Mouse (Mus musculus): ENCODE data around the gene Vegfb.

The Vegfb gene

DNA sequence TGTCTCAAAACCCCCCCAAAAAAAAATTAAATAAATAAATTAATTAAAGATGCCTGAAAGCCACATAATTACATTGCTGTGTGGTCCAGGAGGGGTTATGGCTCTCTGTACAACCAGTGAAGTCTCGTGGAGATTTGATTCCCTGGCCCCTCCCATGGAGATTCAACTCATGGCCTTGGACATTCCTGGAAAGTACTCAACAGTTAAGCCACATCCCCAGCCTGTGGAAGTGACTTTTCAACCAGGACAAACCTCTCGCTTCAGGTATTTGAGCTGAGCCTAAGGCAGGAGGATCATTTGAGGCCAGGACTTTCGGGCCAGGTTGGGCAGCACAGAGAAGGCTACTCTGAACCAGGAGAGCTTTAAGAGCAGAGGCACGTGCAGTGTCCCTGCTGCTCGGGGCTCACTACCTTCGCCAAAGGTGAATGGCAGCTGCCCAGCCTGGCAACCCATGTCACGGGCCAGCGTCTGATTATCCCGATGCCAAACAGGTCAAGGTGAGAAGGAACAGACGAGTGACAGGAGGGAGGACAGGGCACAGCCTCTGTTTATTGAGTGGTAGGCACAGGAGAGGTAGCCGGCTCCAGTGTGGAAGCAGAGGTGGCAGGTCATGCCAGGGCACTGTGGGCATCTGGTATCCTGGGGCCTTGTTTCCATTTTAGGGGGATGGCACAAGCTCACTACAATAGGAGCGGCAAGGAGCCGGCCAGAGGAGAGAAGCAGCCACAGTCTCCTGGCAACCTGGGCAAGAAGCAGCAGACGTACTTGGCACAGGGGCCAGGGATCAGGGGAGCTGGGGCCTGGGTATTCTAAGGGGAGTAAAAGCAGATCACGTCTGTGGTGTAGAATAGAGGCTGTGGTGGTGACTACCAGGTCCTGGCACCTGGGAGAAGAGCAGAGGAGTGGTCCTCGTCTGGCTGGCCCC lies 49.6 kb downstream of the Vegfb start:
- Histone ChIP-seq H3K36me3 (ENCODE audit: insufficient read depth, low read length) (no peaks in the 10 kb centered on the region), H3K27me3 (ENCODE audit: insufficient read depth, low read length) (peaks cover 36% of the 10 kb centered on the region), H3K9me3 (ENCODE audit: low read length) (no peaks in the 10 kb centered on the region), H3K4me1 (replicated peaks; ENCODE audit: low read depth, low read length) (peaks cover 40% of the 10 kb centered on the region), H3K4me3 (replicated peaks; ENCODE audit: low read length) (no peak overlapping the region)
- TF ChIP-seq POU5F1 (IDR thresholded peaks at IDR 0.05; ENCODE audit: borderline replicate concordance, low read length): no peak

DNA sequence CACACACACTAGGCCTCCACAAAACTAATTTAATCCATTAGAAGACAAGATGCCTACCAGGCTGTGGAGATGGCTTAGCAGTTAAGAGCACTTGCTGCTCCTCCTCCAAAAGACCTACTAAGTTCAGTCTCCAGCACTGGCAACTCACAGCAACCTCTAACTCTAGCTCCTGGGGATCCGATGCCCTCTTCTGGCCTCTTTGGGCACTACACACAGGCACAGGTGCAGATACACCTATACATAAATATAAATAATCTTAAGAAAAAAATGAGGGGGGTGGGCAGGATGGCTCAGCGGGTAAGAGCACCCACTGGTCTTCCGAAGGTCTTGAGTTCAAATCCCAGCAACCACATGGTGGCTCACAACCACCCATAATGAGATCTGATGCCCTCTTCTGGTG lies 51.2 kb downstream of the Vegfb start:
- H3K36me3 ChIP-seq (ENCODE audit: insufficient read depth, low read length): no peaks in the 10 kb centered on the region
- no peaks in the 10 kb centered on the region for H3K9me3 ChIP-seq (ENCODE audit: low read length)
- H3K27me3 ChIP-seq (ENCODE audit: insufficient read depth, low read length): peaks cover 43% of the 10 kb centered on the region
- TF ChIP-seq CTCF (conservative IDR thresholded peaks at IDR 0.05; ENCODE audit: low read length) (peak; percentile 92), POU5F1 (IDR thresholded peaks at IDR 0.05; ENCODE audit: borderline replicate concordance, low read length) (no peak), NANOG (IDR thresholded peaks at IDR 0.05; ENCODE audit: borderline replicate concordance, low read length) (no peak)
- H3K4me1 ChIP-seq (replicated peaks; ENCODE audit: low read depth, low read length): peaks cover 51% of the 10 kb centered on the region
- no peak overlapping the region for H3K4me3 ChIP-seq (replicated peaks; ENCODE audit: low read length)

DNA sequence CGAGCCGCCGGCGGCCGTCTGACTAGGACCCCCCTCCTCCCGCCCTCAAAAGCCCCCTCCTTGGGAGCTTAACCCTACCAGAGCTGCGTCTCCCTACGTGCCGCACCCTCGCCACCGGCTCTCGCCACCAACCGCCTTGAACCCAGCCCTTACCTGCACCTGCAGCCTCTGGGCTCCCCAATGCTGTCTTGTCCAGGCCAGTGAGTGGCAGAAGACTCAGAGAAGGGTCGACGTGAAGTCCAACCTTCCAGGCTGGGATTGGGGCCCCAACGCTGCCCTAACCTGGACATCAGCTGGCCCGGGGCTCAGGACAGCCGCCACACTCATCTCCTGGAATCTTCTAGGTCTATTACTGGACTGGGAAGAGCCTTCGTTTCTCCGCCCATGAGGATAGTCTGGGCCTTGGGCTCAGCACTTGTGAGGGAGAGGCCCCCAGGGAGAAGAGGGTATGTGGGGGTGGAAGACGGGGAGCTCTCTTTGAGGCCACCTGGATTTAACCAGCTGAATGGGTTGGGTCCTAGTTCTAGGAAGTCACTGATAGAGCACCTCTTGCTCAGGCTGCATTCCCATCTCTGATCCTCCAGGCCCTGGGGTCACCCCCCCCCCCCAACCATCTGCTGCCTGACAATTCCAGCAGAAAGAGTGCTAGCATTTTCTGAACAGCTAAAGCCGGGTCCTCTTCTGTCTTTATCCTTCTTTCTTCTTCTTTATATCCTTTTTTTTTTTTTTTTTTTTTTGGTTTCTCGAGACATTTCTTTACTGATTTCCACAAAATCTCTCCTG lies 53.1 kb downstream of the Vegfb start, which contains the start of gene Kcnk4:
Kcnk4 (minus strand) TSS at position 321 of the 783 bp plus-strand sequence.
- H3K4me3 ChIP-seq (replicated peaks; ENCODE audit: low read length): peak within 1 kb of the TSS; percentile 77
- peaks cover 45% of the 10 kb centered on the region for H3K27me3 ChIP-seq (ENCODE audit: insufficient read depth, low read length)

DNA sequence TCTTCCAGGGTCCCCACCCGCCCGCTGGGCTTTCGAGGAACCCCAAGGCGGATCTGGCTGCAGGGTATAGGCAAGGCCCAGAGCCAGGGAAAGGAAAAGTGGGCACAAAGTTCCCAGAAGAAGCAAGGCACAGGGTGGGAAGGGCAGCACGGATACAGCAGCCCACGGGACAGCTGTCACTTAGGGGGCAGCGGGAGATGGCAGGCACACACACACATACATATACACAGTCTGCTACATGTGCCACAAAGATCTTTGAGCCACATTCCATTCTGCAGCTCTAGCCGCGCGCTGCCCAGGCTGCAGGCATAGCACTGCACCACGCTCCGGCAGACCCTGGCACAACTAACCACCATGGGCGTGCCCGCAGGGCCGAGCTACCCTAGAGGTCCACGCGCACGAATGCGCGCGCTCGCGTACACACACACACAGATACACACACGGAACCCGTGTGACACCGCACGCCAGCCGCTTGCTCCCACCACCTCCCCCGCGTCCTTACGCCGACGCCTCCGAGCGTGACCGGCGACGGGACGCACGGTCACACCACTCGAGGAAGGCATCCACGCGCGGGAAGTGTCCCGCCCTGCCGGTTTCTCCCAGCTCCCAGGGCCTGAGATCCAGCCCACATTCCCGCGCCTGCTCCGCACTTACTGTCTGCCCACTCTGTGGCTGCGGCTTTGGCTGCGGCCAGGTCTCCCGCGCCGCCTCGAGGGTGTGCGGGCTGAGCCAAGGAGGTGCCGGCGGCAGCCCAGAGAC lies 53.8 kb downstream of the Vegfb start:
- no peak for TF ChIP-seq POU5F1 (IDR thresholded peaks at IDR 0.05; ENCODE audit: borderline replicate concordance, low read length)
- no peak for TF ChIP-seq CTCF (conservative IDR thresholded peaks at IDR 0.05; ENCODE audit: low read length)
- no peak for TF ChIP-seq NANOG (IDR thresholded peaks at IDR 0.05; ENCODE audit: borderline replicate concordance, low read length)
- peaks cover 56% of the 10 kb centered on the region for H3K4me1 ChIP-seq (replicated peaks; ENCODE audit: low read depth, low read length)
- H3K27me3 ChIP-seq (ENCODE audit: insufficient read depth, low read length): peaks cover 48% of the 10 kb centered on the region
- H3K4me3 ChIP-seq (replicated peaks; ENCODE audit: low read length): peak overlapping the region; percentile 77
- no peaks in the 10 kb centered on the region for H3K9me3 ChIP-seq (ENCODE audit: low read length)
- no peaks in the 10 kb centered on the region for H3K36me3 ChIP-seq (ENCODE audit: insufficient read depth, low read length)

More for the DNA sequence above, 53.1 kb downstream of the Vegfb start, which contains the start of gene Kcnk4:
- H3K4me1 ChIP-seq (replicated peaks; ENCODE audit: low read depth, low read length): peaks cover 51% of the 10 kb centered on the region
- H3K9me3 ChIP-seq (ENCODE audit: low read length): no peaks in the 10 kb centered on the region
- H3K36me3 ChIP-seq (ENCODE audit: insufficient read depth, low read length): no peaks in the 10 kb centered on the region
- no peak for TF ChIP-seq POU5F1 (IDR thresholded peaks at IDR 0.05; ENCODE audit: borderline replicate concordance, low read length)
- TF ChIP-seq NANOG (IDR thresholded peaks at IDR 0.05; ENCODE audit: borderline replicate concordance, low read length): no peak
- TF ChIP-seq CTCF (conservative IDR thresholded peaks at IDR 0.05; ENCODE audit: low read length): no peak

DNA sequence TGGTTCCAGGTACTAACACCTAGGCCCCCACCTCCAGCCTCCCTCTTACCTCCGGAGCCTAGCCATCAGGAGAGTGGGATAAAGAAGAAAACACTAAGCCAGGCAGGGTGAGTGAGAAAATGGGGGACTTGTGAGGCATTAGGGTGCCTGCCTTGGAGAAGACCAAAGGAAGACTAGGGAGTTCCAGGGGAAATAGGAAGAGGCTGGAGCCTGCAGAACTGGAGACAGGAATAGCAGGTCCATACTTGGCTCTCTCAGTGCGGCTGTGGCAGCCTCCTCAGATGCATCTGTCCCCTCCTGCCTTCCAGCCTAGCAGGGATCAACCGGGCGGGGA lies 54.4 kb downstream of the Vegfb start:
- Histone ChIP-seq H3K4me3 (replicated peaks; ENCODE audit: low read length) (peak overlapping the region; percentile 77), H3K9me3 (ENCODE audit: low read length) (no peaks in the 10 kb centered on the region), H3K27me3 (ENCODE audit: insufficient read depth, low read length) (peaks cover 47% of the 10 kb centered on the region), H3K36me3 (ENCODE audit: insufficient read depth, low read length) (no peaks in the 10 kb centered on the region), H3K4me1 (replicated peaks; ENCODE audit: low read depth, low read length) (peaks cover 59% of the 10 kb centered on the region)
- TF ChIP-seq NANOG (IDR thresholded peaks at IDR 0.05; ENCODE audit: borderline replicate concordance, low read length) (no peak), CTCF (conservative IDR thresholded peaks at IDR 0.05; ENCODE audit: low read length) (no peak), POU5F1 (IDR thresholded peaks at IDR 0.05; ENCODE audit: borderline replicate concordance, low read length) (no peak)

Data from E14TG2a.4 (cell line).